Mouse (Mus musculus) liver, adult 2 months (tissue): ENCODE measurements at regions not wholly inside any gene's neighbourhood (a gene's known extent, or its start where the extent isn't known, plus 50 kb on each side); places are given as distances from the start of the nearest gene placed in this dataset.

Source experiments
- CTCF ChIP-seq: fragments of 200-500 bp; IDR thresholded peaks from 2 replicates; pipeline ENCODE4 v1.5.1; 2011; ENCODE audit warnings: low read depth, low read length, control low read depth
- POLR2A ChIP-seq: fragments of 200-500 bp; IDR thresholded peaks from 2 replicates; pipeline ENCODE4 v1.6.1; 2011; ENCODE audit warnings: low read length, control low read depth; ENCODE audit not compliant: insufficient read depth; ENCODE audit errors: extremely low read depth

DNA sequence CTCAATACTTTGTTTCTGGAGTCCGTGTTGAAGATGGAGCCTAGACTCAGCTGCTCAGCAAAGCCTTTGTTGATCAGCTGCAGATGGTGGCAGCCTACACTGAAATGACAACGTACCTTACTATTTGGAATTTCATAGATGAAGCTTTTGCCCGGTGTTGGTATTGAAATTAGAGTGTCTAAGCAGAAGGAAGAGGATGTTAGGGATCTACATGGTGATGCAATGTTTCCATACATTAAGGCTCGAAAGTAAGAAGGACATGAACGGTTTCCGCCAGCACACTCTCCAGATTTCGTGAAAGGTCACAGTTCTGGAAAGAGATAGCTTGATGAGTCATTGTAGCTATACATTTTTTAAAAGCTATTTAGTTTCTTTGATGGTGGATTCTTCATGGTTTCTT, 412.9 kb upstream of the Actbl2 start:
- TF ChIP-seq CTCF (no peak), POLR2A (no peak)
